Comparison of ENCODE assay signal across 30 mouse cellular contexts in the genomic region with DNA sequence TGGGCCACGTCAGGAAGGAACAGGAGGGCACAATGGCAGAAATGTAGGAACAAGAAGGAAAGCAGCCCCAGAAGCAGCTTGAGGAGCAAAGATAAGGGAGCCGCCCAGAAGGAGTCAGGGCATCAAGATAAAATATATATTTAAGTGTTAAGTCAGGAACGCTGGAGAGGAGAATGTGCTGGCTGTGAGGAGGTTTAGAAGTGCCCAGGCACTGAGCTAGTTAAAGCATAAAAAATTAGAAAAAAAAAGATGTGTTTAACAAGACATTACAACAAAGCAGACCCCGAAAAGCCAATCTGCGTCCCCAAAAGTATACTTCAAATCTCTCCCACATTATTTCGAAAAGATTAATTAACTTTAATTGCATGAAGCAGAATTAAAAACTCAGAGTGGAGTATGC.
"Had no signal": no experiment of that assay in that cellular context is flagged by ENCODE, and none has a peak within 500 bp of the region (broad histone marks: within the 10 kb centered on the region; RNA-seq: fewer than 3 reads in every experiment).

No protein-coding gene starts in this region.

- DNase-seq: left cerebral cortex, postnatal 4 days; liver; liver, embryonic 13.5 days; liver, postnatal 0 days; lung, adult 18-20 months; lung, adult 2 months; lung, embryonic 14.5 days; lung, postnatal 10 days; lung, postnatal 14 days; lung, postnatal 36 days; lung, postnatal 4 days; midbrain, embryonic 14.5 days had no signal

- H3K9ac ChIP-seq: limb, embryonic 12.5 days; limb, embryonic 13.5 days; limb, embryonic 15.5 days; liver, embryonic 12.5 days; liver, embryonic 13.5 days; liver, embryonic 14.5 days; liver, embryonic 15.5 days; liver, postnatal 0 days; lung, embryonic 14.5 days; lung, embryonic 15.5 days; midbrain, embryonic 12.5 days; midbrain, embryonic 13.5 days; midbrain, embryonic 15.5 days had no signal

- H3K27me3 ChIP-seq: limb, embryonic 12.5 days; limb, embryonic 13.5 days; limb, embryonic 15.5 days; liver, embryonic 12.5 days; liver, embryonic 13.5 days; liver, embryonic 15.5 days; lung, embryonic 15.5 days; megakaryocyte, embryonic 14.5 days; midbrain, embryonic 12.5 days; midbrain, embryonic 13.5 days; midbrain, embryonic 15.5 days had no signal

- H3K36me3 ChIP-seq: limb, embryonic 10.5 days; limb, embryonic 12.5 days; limb, embryonic 13.5 days; limb, embryonic 15.5 days; liver, embryonic 12.5 days; liver, embryonic 13.5 days; liver, embryonic 15.5 days; lung, embryonic 15.5 days; midbrain, embryonic 15.5 days had no signal

- ATAC-seq: liver, embryonic 12.5 days; liver, postnatal 0 days; lung, postnatal 0 days; midbrain, embryonic 13.5 days; midbrain, embryonic 15.5 days had no signal

- H3K27ac ChIP-seq: left cerebral cortex, adult 2 months; limb, embryonic 10.5 days; limb, embryonic 12.5 days; limb, embryonic 13.5 days; limb, embryonic 15.5 days; liver, embryonic 12.5 days; liver, embryonic 13.5 days; liver, embryonic 14.5 days; liver, embryonic 15.5 days; lung, embryonic 15.5 days; macrophage; midbrain, embryonic 10.5 days; midbrain, embryonic 12.5 days; midbrain, embryonic 13.5 days; midbrain, embryonic 15.5 days had no signal

- H3K9me3 ChIP-seq: limb, embryonic 10.5 days; limb, embryonic 12.5 days; limb, embryonic 13.5 days; limb, embryonic 15.5 days; liver, embryonic 12.5 days; liver, embryonic 13.5 days; liver, embryonic 15.5 days; lung, embryonic 15.5 days; midbrain, embryonic 10.5 days; midbrain, embryonic 12.5 days; midbrain, embryonic 13.5 days; midbrain, embryonic 15.5 days had no signal

- H3K4me2 ChIP-seq: limb, embryonic 12.5 days; limb, embryonic 13.5 days; limb, embryonic 15.5 days; liver, embryonic 11.5 days; liver, embryonic 12.5 days; liver, embryonic 13.5 days; liver, embryonic 15.5 days; lung, embryonic 14.5 days; lung, embryonic 15.5 days; midbrain, embryonic 12.5 days; midbrain, embryonic 13.5 days; midbrain, embryonic 15.5 days had no signal

- H3K4me1 ChIP-seq: limb, embryonic 10.5 days; limb, embryonic 12.5 days; limb, embryonic 13.5 days; limb, embryonic 15.5 days; liver, embryonic 12.5 days; liver, embryonic 13.5 days; liver, embryonic 15.5 days; lung, embryonic 15.5 days; megakaryocyte, embryonic 14.5 days; midbrain, embryonic 10.5 days; midbrain, embryonic 12.5 days; midbrain, embryonic 13.5 days; midbrain, embryonic 15.5 days had no signal

- H3K4me3 ChIP-seq: left cerebral cortex, adult 2 months; limb, embryonic 10.5 days; limb, embryonic 12.5 days; limb, embryonic 13.5 days; limb, embryonic 15.5 days; liver, embryonic 12.5 days; liver, embryonic 13.5 days; liver, embryonic 15.5 days; lung, embryonic 15.5 days; megakaryocyte, embryonic 14.5 days; midbrain, embryonic 10.5 days; midbrain, embryonic 12.5 days; midbrain, embryonic 13.5 days; midbrain, embryonic 15.5 days; myocyte had no signal
